Mouse (Mus musculus): Measurements from ENCODE around the gene Atg13. TPM values are rescaled to one million over a fixed set of nuclear protein-coding genes. Genes with fewer than 3 reads are reported as not detected.

Gene Atg13
- total and polyA plus RNA-seq, 2 experiments from 2014 or later: 21.2 to 24.7 TPM

DNA sequence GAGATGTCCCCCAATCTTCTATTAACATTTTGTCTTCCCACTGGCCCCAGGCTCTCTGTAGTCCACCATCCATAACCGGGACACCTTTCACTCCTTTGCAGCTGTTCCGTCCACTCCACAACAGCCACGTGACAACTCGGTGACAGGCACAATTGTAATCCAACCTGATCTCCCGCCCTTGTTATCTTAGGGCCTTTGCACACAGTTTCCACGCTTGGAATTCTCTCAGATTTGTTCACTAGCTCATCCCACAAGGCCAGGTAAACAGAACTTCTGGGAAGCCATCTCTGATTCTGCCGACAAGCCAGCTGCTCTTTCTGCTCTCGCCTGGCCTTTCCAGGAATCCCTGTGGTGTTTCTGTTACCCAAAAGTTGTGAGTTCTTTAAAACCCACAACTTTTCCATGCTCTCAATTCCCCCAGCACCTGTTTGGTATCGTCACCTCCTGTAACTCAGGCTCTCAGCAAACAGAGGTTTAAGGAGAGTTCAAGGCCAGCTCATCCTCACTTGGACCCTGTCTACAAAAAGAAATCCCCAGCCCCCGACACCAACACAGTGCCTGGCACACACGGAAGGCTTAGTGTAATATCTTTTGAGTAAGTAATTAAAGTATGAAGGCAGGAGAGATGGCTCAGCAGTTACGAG is 76.9 kb downstream of the Atg13 start:
- TF ChIP-seq CTCF (IDR thresholded peaks at IDR 0.05; ENCODE audit: low read depth): no peak
- WGBS: 82% methylated on average over 12 of the region's 12 CpGs
- H3K9ac ChIP-seq (replicated peaks; ENCODE audit: low read length): no peak overlapping the region
- H3K4me2 ChIP-seq (ENCODE audit: low read depth, low read length): no peak overlapping the region
- ATAC-seq: no peak
- H3K27me3 ChIP-seq (ENCODE audit: insufficient read depth, low read length): no peaks in the 10 kb centered on the region
- no peak for DNase-seq (ENCODE audit: low spot score)
- no peaks in the 10 kb centered on the region for H3K9me3 ChIP-seq (ENCODE audit: low read length)
- H3K36me3 ChIP-seq (ENCODE audit: insufficient read depth, low read length): no peaks in the 10 kb centered on the region
- H3K4me1 ChIP-seq (ENCODE audit: insufficient read depth, low read length): no peaks in the 10 kb centered on the region
- no peak overlapping the region for H3K27ac ChIP-seq
- no peak overlapping the region for H3K4me3 ChIP-seq (ENCODE audit: low read length)

- Histone ChIP-seq H3K9ac (replicated peaks; ENCODE audit: low read length) (no peak overlapping the region), H3K27me3 (ENCODE audit: insufficient read depth, low read length) (no peaks in the 10 kb centered on the region), H3K27ac (no peak overlapping the region), H3K4me3 (ENCODE audit: low read length) (no peak overlapping the region), H3K4me1 (ENCODE audit: insufficient read depth, low read length) (no peaks in the 10 kb centered on the region), H3K36me3 (ENCODE audit: insufficient read depth, low read length) (no peaks in the 10 kb centered on the region), H3K9me3 (ENCODE audit: low read length) (no peaks in the 10 kb centered on the region), H3K4me2 (ENCODE audit: low read depth, low read length) (no peak overlapping the region)
- DNase-seq (ENCODE audit: low spot score): no peak
- no peak for TF ChIP-seq CTCF (IDR thresholded peaks at IDR 0.05; ENCODE audit: low read depth)
- no peak for ATAC-seq
- 68% methylated on average over 5 of the region's 5 CpGs for WGBS
Measured at GRCm38 (mm10) chr2:91632316-91632715, 78.1 kb downstream of the Atg13 start.

DNA sequence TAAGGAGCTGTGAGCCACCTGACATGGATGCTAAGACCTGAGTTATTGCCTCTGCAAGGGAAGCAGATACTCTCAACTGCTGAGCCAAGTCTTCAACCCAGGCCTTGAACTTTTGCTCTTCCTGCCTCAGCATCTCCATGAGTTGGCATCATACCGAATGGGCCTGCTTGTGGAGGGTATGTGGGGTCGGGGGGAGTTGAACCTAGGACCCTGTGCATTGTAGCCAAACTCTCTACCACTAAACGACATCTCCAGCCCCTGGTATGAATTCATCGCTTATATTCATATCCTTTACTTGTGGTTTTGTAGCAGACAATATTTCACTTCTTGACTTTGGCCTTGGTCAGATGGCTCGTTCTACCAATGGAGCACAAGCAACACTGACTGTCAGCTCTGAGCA is 78.5 kb downstream of the Atg13 start:
- Histone ChIP-seq H3K4me1 (ENCODE audit: insufficient read depth, low read length) (no peaks in the 10 kb centered on the region), H3K9me3 (ENCODE audit: low read length) (no peaks in the 10 kb centered on the region), H3K9ac (replicated peaks; ENCODE audit: low read length) (no peak overlapping the region), H3K4me2 (ENCODE audit: low read depth, low read length) (no peak overlapping the region), H3K4me3 (ENCODE audit: low read length) (no peak overlapping the region), H3K36me3 (ENCODE audit: insufficient read depth, low read length) (no peaks in the 10 kb centered on the region), H3K27ac (no peak overlapping the region), H3K27me3 (ENCODE audit: insufficient read depth, low read length) (no peaks in the 10 kb centered on the region)
- 91% methylated on average over 5 of the region's 5 CpGs for WGBS
- ATAC-seq (no peak), DNase-seq (ENCODE audit: low spot score) (no peak)
- TF ChIP-seq CTCF (IDR thresholded peaks at IDR 0.05; ENCODE audit: low read depth): no peak

GRCm38 (mm10) chr2:91630384-91630783 is 80.0 kb downstream of the Atg13 start:
- no peak overlapping the region for H3K9ac ChIP-seq (replicated peaks; ENCODE audit: low read length)

GRCm38 (mm10) chr2:91629682-91630081 is 80.7 kb downstream of the Atg13 start:
- Histone ChIP-seq H3K27ac (no peak overlapping the region), H3K9me3 (ENCODE audit: low read length) (no peaks in the 10 kb centered on the region), H3K9ac (replicated peaks; ENCODE audit: low read length) (no peak overlapping the region), H3K36me3 (ENCODE audit: insufficient read depth, low read length) (no peaks in the 10 kb centered on the region), H3K4me3 (ENCODE audit: low read length) (no peak overlapping the region), H3K4me1 (ENCODE audit: insufficient read depth, low read length) (no peaks in the 10 kb centered on the region), H3K27me3 (ENCODE audit: insufficient read depth, low read length) (no peaks in the 10 kb centered on the region), H3K4me2 (ENCODE audit: low read depth, low read length) (no peak overlapping the region)
- no peak for TF ChIP-seq CTCF (IDR thresholded peaks at IDR 0.05; ENCODE audit: low read depth)
- 83% methylated on average over 18 of the region's 18 CpGs for WGBS
- DNase-seq (ENCODE audit: low spot score) (no peak), ATAC-seq (no peak)

More at GRCm38 (mm10) chr2:91630384-91630783, 80.0 kb downstream of the Atg13 start:
- H3K4me2 ChIP-seq (ENCODE audit: low read depth, low read length): no peak overlapping the region
- H3K9me3 ChIP-seq (ENCODE audit: low read length): no peaks in the 10 kb centered on the region
- H3K27ac ChIP-seq: no peak overlapping the region
- WGBS: 91% methylated on average over 12 of the region's 12 CpGs
- DNase-seq (ENCODE audit: low spot score) (no peak), ATAC-seq (no peak)
- no peak overlapping the region for H3K4me3 ChIP-seq (ENCODE audit: low read length)
- TF ChIP-seq CTCF (IDR thresholded peaks at IDR 0.05; ENCODE audit: low read depth): no peak
- H3K4me1 ChIP-seq (ENCODE audit: insufficient read depth, low read length): no peaks in the 10 kb centered on the region
- H3K36me3 ChIP-seq (ENCODE audit: insufficient read depth, low read length): no peaks in the 10 kb centered on the region
- no peaks in the 10 kb centered on the region for H3K27me3 ChIP-seq (ENCODE audit: insufficient read depth, low read length)

DNA sequence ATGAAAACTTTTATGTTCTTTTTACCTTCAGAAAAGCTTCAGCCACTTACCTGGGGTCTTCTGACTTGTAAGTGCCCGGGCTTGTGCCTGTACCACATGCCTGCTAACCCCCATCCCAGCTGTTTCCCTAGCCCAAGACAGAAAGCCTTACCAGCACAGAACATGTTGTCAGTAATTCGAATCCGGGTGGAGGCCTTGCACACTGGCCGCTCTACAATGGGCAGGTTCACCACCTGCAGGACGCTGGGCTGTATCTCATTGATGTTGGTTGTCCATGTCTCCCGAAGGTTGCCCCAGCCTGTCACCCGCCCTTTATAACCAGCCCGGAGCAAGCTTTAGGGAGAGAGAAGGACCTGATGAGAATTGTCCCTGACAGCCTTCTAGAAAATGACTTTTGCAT is 82.2 kb downstream of the Atg13 start:
- Histone ChIP-seq H3K27me3 (ENCODE audit: insufficient read depth, low read length) (no peaks in the 10 kb centered on the region), H3K4me1 (ENCODE audit: insufficient read depth, low read length) (no peaks in the 10 kb centered on the region), H3K4me2 (ENCODE audit: low read depth, low read length) (no peak overlapping the region), H3K4me3 (ENCODE audit: low read length) (no peak overlapping the region), H3K9me3 (ENCODE audit: low read length) (no peaks in the 10 kb centered on the region), H3K27ac (no peak overlapping the region), H3K9ac (replicated peaks; ENCODE audit: low read length) (no peak overlapping the region), H3K36me3 (ENCODE audit: insufficient read depth, low read length) (peaks cover 3% of the 10 kb centered on the region; the same call in 1 of the 2 replicates)
- DNase-seq (ENCODE audit: low spot score) (no peak), ATAC-seq (no peak)
- TF ChIP-seq CTCF (IDR thresholded peaks at IDR 0.05; ENCODE audit: low read depth): no peak
- 88% methylated on average over 8 of the region's 8 CpGs for WGBS

GRCm38 (mm10) chr2:91627486-91627885 is 82.9 kb downstream of the Atg13 start:
- Histone ChIP-seq H3K27me3 (ENCODE audit: insufficient read depth, low read length) (no peaks in the 10 kb centered on the region), H3K4me3 (ENCODE audit: low read length) (no peak overlapping the region), H3K36me3 (ENCODE audit: insufficient read depth, low read length) (peaks cover 7% of the 10 kb centered on the region; the same call in 1 of the 2 replicates), H3K9ac (replicated peaks; ENCODE audit: low read length) (no peak overlapping the region), H3K27ac (no peak overlapping the region), H3K4me2 (ENCODE audit: low read depth, low read length) (no peak overlapping the region), H3K4me1 (ENCODE audit: insufficient read depth, low read length) (no peaks in the 10 kb centered on the region), H3K9me3 (ENCODE audit: low read length) (no peaks in the 10 kb centered on the region)
- 76% methylated on average over 5 of the region's 5 CpGs for WGBS
- ATAC-seq (no peak), DNase-seq (ENCODE audit: low spot score) (no peak)
- no peak for TF ChIP-seq CTCF (IDR thresholded peaks at IDR 0.05; ENCODE audit: low read depth)

Other genes starting within 250 kb of the Atg13 start
- gene Ckap5, start 183.8 kb downstream of the Atg13 start, total RNA-seq (2014; rRNA removed): 101 and 104 TPM in 2 replicates
- gene Ckap5, start 183.8 kb downstream of the Atg13 start, polyA plus RNA-seq (2015; fragmentation: Nextera tagmentation; extraction: Ambion mirVana): 103 and 109 TPM in 2 replicates
- gene F2, start 74.2 kb downstream of the Atg13 start, total RNA-seq (2014; rRNA removed): not detected in 2 replicates
- 0.14 TPM in 1 of 2 replicates, not detected in the other for gene F2, start 74.2 kb downstream of the Atg13 start, polyA plus RNA-seq (2015; fragmentation: Nextera tagmentation; extraction: Ambion mirVana)
- 25.7 and 27.8 TPM in 2 replicates for gene Zfp408, start 60.8 kb downstream of the Atg13 start, total RNA-seq (2014; rRNA removed)
- gene Zfp408, start 60.8 kb downstream of the Atg13 start, polyA plus RNA-seq (2015; fragmentation: Nextera tagmentation; extraction: Ambion mirVana): 12.2 and 12.7 TPM in 2 replicates
- gene Arhgap1, start 60.7 kb downstream of the Atg13 start, total RNA-seq (2014; rRNA removed): 95.8 and 107 TPM in 2 replicates
- 81.9 and 85.1 TPM in 2 replicates for gene Arhgap1, start 60.7 kb downstream of the Atg13 start, polyA plus RNA-seq (2015; fragmentation: Nextera tagmentation; extraction: Ambion mirVana)
- gene Harbi1, start 276 bp upstream of the Atg13 start, total RNA-seq (2014; rRNA removed): 16.6 and 19.9 TPM in 2 replicates
- 12.0 TPM in 2 replicates for gene Harbi1, start 276 bp upstream of the Atg13 start, polyA plus RNA-seq (2015; fragmentation: Nextera tagmentation; extraction: Ambion mirVana)
- 50.6 and 53.8 TPM in 2 replicates for gene Ambra1, start 19.6 kb upstream of the Atg13 start, total RNA-seq (2014; rRNA removed)
- gene Ambra1, start 19.6 kb upstream of the Atg13 start, polyA plus RNA-seq (2015; fragmentation: Nextera tagmentation; extraction: Ambion mirVana): 15.2 and 15.7 TPM in 2 replicates
- 3.3 and 4.4 TPM in 2 replicates for gene Chrm4, start 216.7 kb upstream of the Atg13 start, total RNA-seq (2014; rRNA removed)
- 0.75 and 0.93 TPM in 2 replicates for gene Chrm4, start 216.7 kb upstream of the Atg13 start, polyA plus RNA-seq (2015; fragmentation: Nextera tagmentation; extraction: Ambion mirVana)
- 54.9 and 78.4 TPM in 2 replicates for gene Mdk, start 221.7 kb upstream of the Atg13 start, total RNA-seq (2014; rRNA removed)
- gene Mdk, start 221.7 kb upstream of the Atg13 start, polyA plus RNA-seq (2015; fragmentation: Nextera tagmentation; extraction: Ambion mirVana): 167 and 171 TPM in 2 replicates
- not detected in 2 replicates for gene Gm9821, start 235.1 kb upstream of the Atg13 start, total RNA-seq (2014; rRNA removed)
- gene Gm9821, start 235.1 kb upstream of the Atg13 start, polyA plus RNA-seq (2015; fragmentation: Nextera tagmentation; extraction: Ambion mirVana): 0.08 TPM in 1 of 2 replicates, not detected in the other

Measured in hindbrain, postnatal 0 days (tissue).